Mouse (Mus musculus): ENCODE measurements around the gene Zdhhc17. TPM values are rescaled to one million over a fixed set of nuclear protein-coding genes. Genes with fewer than 3 reads are reported as not detected.

Gene Zdhhc17
- polyA plus RNA-seq, 1 experiment from 2014 or later, result 25.0 TPM

DNA sequence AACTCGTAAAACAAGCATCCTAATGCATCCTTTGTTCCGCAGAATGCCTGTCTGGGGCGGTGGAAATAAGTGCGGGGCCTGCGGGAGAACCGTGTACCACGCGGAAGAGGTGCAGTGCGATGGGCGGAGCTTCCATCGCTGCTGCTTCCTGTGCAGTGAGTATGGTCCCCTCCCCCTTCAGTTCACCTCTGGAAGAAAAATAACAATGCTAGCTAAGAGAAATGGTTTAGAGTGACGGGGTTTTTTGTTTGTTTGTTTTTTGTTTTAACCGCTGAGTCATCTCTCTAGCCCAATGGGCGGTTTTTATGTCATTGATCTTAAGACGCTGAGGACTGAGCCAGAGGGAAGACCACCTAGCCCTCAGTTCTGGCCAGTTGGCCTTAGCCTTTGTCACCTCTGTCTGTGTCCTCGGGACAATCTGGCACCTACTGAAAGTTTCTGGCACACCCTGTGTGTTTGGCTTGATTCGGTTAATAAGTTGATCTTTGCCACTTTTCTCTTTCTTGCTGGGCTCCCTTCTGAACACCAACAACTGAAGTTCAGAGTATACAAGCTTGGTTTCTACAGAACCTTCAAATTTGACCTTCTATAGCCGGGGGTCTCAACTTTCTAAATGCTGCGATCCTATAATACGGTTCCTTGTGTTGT is 77.9 kb downstream of the Zdhhc17 start:
- Histone ChIP-seq H3K9me3 (ENCODE audit: control insufficient read depth, low read length) (no peaks in the 10 kb centered on the region), H3K27ac (ENCODE audit: low read depth) (peak overlapping the region; percentile 2; the same call in 1 of the 2 replicates), H3K27me3 (replicated peaks; ENCODE audit: control insufficient read depth, insufficient read depth, low read length) (no peaks in the 10 kb centered on the region), H3K36me3 (ENCODE audit: control insufficient read depth, insufficient read depth, low read length) (peaks cover 24% of the 10 kb centered on the region), H3K4me2 (ENCODE audit: low read length) (peak overlapping the region; percentile 28), H3K4me1 (replicated peaks; ENCODE audit: control insufficient read depth, insufficient read depth, low read length) (peaks cover 34% of the 10 kb centered on the region), H3K9ac (ENCODE audit: low read length) (no peak overlapping the region), H3K4me3 (ENCODE audit: low read depth, low read length) (no peak overlapping the region)
- WGBS, result 62% methylated on average over 20 of the region's 20 CpGs
- DNase-seq (ENCODE audit: low spot score), result no peak
- ATAC-seq (replicated peaks; ENCODE audit: low FRiP score, low TSS enrichment, low read depth), result no peak; the same call in 1 of the 2 replicates

DNA sequence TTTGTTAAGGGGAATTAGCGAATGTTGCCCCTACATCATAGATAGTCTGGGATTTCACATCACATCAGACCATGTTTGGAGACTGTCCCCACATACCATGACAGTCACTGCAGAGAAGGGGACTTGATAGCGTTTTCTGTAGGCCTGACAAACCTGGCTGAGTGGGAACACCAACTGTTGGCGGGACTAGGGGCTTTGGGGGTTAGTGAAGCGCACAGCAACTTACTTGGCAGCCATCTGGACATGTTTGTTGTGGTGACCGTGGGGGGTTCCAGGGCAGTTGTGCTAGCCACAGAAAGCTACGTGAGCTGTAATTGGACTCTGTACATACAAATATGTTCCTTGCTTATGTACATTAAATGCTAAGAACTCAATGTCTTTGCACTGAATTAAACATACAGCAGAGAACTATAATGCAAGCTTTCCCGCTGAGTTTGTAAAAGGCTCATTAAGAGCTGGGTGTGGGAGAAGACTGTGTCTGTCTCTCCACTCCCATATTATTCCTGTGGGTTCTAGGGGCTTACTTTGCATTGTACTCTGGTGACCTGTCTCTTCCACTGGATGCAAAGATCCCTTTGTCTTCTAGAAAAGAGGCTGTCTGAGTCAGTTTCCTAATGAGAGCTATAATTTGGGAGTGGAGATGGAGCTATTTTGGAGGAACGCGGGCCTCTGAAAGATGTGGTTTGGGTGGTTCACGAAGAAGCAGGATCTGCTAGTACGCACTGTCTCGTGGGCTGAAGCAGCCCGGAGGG is 78.6 kb downstream of the Zdhhc17 start:
- no peak overlapping the region for H3K9ac ChIP-seq (ENCODE audit: low read length)
- WGBS, result 77% methylated on average over 13 of the region's 13 CpGs
- DNase-seq (ENCODE audit: low spot score), result no peak
- peaks cover 41% of the 10 kb centered on the region for H3K4me1 ChIP-seq (replicated peaks; ENCODE audit: control insufficient read depth, insufficient read depth, low read length)
- peaks cover 21% of the 10 kb centered on the region for H3K36me3 ChIP-seq (ENCODE audit: control insufficient read depth, insufficient read depth, low read length)
- no peaks in the 10 kb centered on the region for H3K9me3 ChIP-seq (ENCODE audit: control insufficient read depth, low read length)
- H3K27me3 ChIP-seq (replicated peaks; ENCODE audit: control insufficient read depth, insufficient read depth, low read length), result no peaks in the 10 kb centered on the region
- H3K27ac ChIP-seq (ENCODE audit: low read depth), result peak overlapping the region; percentile 38
- peak overlapping the region; percentile 28 for H3K4me2 ChIP-seq (ENCODE audit: low read length)
- H3K4me3 ChIP-seq (ENCODE audit: low read depth, low read length), result no peak overlapping the region
- ATAC-seq (replicated peaks; ENCODE audit: low FRiP score, low TSS enrichment, low read depth), result no peak

DNA sequence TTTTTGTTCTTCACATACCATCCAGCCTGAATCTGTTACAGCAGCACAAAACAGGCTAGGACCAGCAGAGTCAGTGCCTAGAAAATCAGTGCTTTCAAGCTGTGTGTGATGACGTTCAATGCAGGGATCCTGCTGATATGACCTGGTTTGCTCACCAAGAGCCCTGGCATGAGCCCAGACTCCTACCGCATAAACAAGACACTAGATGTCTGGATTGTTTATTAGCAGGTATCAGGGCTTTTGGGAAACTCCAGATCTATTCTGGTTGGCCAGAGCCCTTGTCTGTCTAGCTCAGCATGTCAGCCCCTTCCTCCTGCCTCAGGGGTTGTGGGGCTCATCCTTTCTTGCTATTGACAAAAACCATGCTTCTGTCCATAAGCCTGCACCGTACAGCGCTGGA is 80.2 kb downstream of the Zdhhc17 start:
- ATAC-seq (replicated peaks; ENCODE audit: low FRiP score, low TSS enrichment, low read depth) (no peak), DNase-seq (ENCODE audit: low spot score) (no peak)
- H3K27ac ChIP-seq (ENCODE audit: low read depth), result 0 out of 2 replicates have a peak overlapping the region, but pooled peaks have one; percentile 57
- H3K4me2 ChIP-seq (ENCODE audit: low read length), result no peak overlapping the region
- WGBS, result 31% methylated on average over 4 of the region's 4 CpGs
- peaks cover 50% of the 10 kb centered on the region for H3K4me1 ChIP-seq (replicated peaks; ENCODE audit: control insufficient read depth, insufficient read depth, low read length)
- H3K9me3 ChIP-seq (ENCODE audit: control insufficient read depth, low read length), result no peaks in the 10 kb centered on the region
- H3K27me3 ChIP-seq (replicated peaks; ENCODE audit: control insufficient read depth, insufficient read depth, low read length), result no peaks in the 10 kb centered on the region
- H3K36me3 ChIP-seq (ENCODE audit: control insufficient read depth, insufficient read depth, low read length), result peaks cover 9% of the 10 kb centered on the region; the same call in 1 of the 2 replicates
- no peak overlapping the region for H3K4me3 ChIP-seq (ENCODE audit: low read depth, low read length)
- H3K9ac ChIP-seq (ENCODE audit: low read length), result no peak overlapping the region

DNA sequence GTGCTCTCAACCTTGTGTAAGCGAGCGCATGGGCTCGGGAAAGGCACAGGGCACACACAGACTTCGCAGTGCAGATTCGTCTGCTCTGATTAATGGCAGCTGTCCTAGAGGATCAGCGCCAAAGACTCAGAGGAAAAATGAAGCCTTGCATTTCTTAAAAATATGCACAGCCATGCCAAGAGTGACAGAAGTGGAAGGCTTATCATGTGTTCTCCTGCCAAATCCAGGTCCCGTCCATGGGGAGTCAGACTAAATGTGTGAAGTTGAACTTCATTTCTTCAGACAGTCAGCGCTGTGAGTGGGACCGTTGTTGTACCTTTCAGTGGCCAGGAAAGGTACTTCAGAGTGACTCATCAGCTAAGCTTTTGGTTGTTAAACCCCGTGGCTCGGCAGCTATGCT is 82.4 kb downstream of the Zdhhc17 start:
- 28% methylated on average over 11 of the region's 11 CpGs for WGBS
- Histone ChIP-seq H3K9ac (ENCODE audit: low read length) (no peak overlapping the region), H3K4me3 (ENCODE audit: low read depth, low read length) (no peak overlapping the region), H3K9me3 (ENCODE audit: control insufficient read depth, low read length) (no peaks in the 10 kb centered on the region), H3K27ac (ENCODE audit: low read depth) (peak overlapping the region; percentile 59; the same call in 1 of the 2 replicates), H3K27me3 (replicated peaks; ENCODE audit: control insufficient read depth, insufficient read depth, low read length) (no peaks in the 10 kb centered on the region), H3K36me3 (ENCODE audit: control insufficient read depth, insufficient read depth, low read length) (peaks cover 6% of the 10 kb centered on the region; the same call in 1 of the 2 replicates), H3K4me2 (ENCODE audit: low read length) (peak overlapping the region; percentile 25; the same call in 1 of the 2 replicates), H3K4me1 (replicated peaks; ENCODE audit: control insufficient read depth, insufficient read depth, low read length) (peaks cover 51% of the 10 kb centered on the region)
- ATAC-seq (replicated peaks; ENCODE audit: low FRiP score, low TSS enrichment, low read depth), result peak; percentile 48; the same call in 1 of the 2 replicates
- DNase-seq (ENCODE audit: low spot score), result peak; percentile 65

DNA sequence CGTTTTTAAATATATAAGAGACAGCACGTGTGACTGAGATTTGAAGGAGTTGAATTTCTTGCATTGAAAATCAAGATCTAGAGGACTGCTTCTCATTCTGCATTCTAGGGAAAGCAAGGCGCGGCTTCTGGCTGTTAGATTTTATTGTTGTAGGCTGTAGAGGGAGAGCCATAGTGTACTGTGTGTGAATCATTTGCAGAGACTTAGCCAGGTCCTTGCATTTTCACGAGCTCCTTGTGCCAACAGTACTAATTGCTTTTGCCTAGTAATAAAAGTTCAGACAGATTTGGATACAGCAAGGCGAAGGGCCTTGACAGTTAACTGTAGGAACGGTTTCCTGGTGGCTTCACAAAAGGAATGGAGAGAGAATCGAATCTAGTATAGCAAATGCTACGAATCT is 87.3 kb downstream of the Zdhhc17 start:
- 56% methylated on average over 9 of the region's 9 CpGs for WGBS
- peak overlapping the region; percentile 51; the same call in 1 of the 2 replicates for H3K27ac ChIP-seq (ENCODE audit: low read depth)
- H3K4me3 ChIP-seq (ENCODE audit: low read depth, low read length), result peak overlapping the region; percentile 82; the same call in 1 of the 2 replicates

DNA sequence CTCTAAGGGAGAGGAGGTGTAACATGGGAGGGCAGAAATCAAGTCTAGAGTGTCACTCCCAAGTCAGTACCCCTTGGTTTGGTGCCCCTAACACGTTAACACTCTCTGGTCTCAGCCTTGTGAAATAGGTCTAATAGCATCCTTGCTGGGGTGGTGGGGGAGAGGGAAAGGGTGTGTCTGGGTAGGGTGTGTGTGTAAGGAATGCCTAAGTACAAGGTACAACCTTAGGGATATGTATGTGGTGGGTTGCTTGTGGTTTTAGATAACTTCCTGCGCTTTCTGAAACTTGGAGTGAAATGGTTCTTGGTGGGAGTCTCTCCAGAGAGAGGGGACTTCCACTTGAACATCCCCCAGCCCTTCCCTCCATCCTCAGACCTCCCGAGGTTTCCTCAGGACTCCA is 88.0 kb downstream of the Zdhhc17 start:
- no peaks in the 10 kb centered on the region for H3K27me3 ChIP-seq (replicated peaks; ENCODE audit: control insufficient read depth, insufficient read depth, low read length)
- H3K4me3 ChIP-seq (ENCODE audit: low read depth, low read length), result peak overlapping the region; percentile 82
- DNase-seq (ENCODE audit: low spot score) (no peak), ATAC-seq (replicated peaks; ENCODE audit: low FRiP score, low TSS enrichment, low read depth) (no peak)
- peak overlapping the region; percentile 51; the same call in 1 of the 2 replicates for H3K27ac ChIP-seq (ENCODE audit: low read depth)
- 51% methylated on average over 3 of the region's 3 CpGs for WGBS
- no peaks in the 10 kb centered on the region for H3K36me3 ChIP-seq (ENCODE audit: control insufficient read depth, insufficient read depth, low read length)
- H3K4me1 ChIP-seq (replicated peaks; ENCODE audit: control insufficient read depth, insufficient read depth, low read length), result peaks cover 33% of the 10 kb centered on the region
- 0 out of 2 replicates have a peak overlapping the region, but pooled peaks have one; percentile 3 for H3K9ac ChIP-seq (ENCODE audit: low read length)
- H3K4me2 ChIP-seq (ENCODE audit: low read length), result peak overlapping the region; percentile 73
- H3K9me3 ChIP-seq (ENCODE audit: control insufficient read depth, low read length), result no peaks in the 10 kb centered on the region

More for the DNA sequence above, 87.3 kb downstream of the Zdhhc17 start:
- Histone ChIP-seq H3K9me3 (ENCODE audit: control insufficient read depth, low read length) (no peaks in the 10 kb centered on the region), H3K4me2 (ENCODE audit: low read length) (peak overlapping the region; percentile 73), H3K9ac (ENCODE audit: low read length) (no peak overlapping the region), H3K4me1 (replicated peaks; ENCODE audit: control insufficient read depth, insufficient read depth, low read length) (peaks cover 40% of the 10 kb centered on the region), H3K36me3 (ENCODE audit: control insufficient read depth, insufficient read depth, low read length) (no peaks in the 10 kb centered on the region), H3K27me3 (replicated peaks; ENCODE audit: control insufficient read depth, insufficient read depth, low read length) (no peaks in the 10 kb centered on the region)
- no peak for ATAC-seq (replicated peaks; ENCODE audit: low FRiP score, low TSS enrichment, low read depth)
- DNase-seq (ENCODE audit: low spot score), result no peak

DNA sequence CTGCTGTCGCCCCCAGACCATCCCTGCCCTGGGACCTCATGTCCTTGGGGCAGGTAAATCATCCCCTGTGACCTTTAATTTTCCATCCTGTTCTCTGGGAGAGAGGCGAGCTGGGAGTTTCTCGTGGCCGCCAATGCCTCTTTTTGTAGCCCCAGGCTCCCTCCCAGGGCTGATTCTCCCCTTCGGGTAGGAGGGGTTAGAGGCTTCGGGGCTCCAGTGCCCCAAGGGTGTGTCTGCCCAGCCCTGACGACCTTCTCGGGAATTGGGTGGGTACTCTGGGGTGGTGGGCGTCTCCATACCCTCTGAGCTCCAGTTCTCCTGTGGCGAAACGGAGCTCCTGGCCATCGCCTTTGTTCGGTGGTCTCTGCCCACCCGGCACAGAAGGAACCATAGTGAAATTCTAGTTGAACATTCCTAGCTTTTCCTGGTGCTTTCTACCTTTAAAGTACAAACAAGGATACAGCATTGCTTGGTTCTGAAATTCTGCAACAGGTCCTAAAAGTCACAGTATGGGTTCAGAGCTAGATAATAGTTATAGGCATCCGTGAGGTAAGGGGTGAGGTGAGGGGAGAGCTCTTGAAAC is 89.5 kb downstream of the Zdhhc17 start:
- Histone ChIP-seq H3K36me3 (ENCODE audit: control insufficient read depth, insufficient read depth, low read length) (no peaks in the 10 kb centered on the region), H3K4me1 (replicated peaks; ENCODE audit: control insufficient read depth, insufficient read depth, low read length) (peaks cover 21% of the 10 kb centered on the region), H3K9me3 (ENCODE audit: control insufficient read depth, low read length) (no peaks in the 10 kb centered on the region), H3K27me3 (replicated peaks; ENCODE audit: control insufficient read depth, insufficient read depth, low read length) (no peaks in the 10 kb centered on the region), H3K27ac (ENCODE audit: low read depth) (peak overlapping the region; percentile 94), H3K4me3 (ENCODE audit: low read depth, low read length) (peak overlapping the region; percentile 82), H3K9ac (ENCODE audit: low read length) (peak overlapping the region; percentile 84), H3K4me2 (ENCODE audit: low read length) (peak overlapping the region; percentile 73)
- ATAC-seq (replicated peaks; ENCODE audit: low FRiP score, low TSS enrichment, low read depth) (peak; percentile 59), DNase-seq (ENCODE audit: low spot score) (no peak)
- under 1% methylated on average over 15 of the region's 15 CpGs for WGBS

DNA sequence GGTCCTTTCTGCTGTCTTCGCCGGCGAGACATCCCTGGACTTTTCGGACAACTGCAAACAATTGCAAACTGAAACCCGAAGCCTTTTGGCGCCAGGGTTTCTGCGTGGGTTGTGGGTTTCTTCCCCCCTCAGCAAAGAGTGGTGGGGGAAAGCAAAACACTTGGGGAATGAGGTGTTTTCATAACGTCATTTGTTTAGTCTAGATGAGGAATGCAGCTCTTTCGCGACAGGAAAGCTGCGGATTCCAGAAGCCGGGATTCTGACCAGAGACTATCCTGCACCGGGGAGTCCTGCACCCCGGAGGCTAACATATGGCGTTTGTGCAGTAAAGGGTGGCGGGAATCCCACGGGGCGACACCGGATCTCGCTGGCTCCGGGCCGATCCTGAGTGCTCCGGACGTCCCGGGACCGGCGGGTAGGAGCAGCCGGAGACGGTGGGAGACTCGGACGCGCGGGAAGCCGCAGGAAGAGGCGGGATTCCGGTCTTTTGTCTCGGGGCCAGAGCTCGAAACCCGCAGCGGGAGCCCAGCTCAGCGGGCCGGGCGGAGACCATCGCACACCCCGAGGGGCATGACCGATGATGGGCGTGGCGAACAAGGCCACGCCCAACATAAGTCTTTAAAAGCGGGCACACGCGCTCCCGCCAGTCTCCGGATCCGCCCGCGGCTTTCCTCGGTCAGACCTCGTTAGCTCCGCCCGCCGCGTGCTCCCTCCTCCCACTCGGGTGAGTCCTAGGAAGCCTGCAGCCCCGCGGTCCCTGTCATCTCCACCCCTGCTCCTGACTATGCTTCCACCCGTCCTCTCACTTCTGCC is 90.2 kb downstream of the Zdhhc17 start, which contains the start of gene Csrp2:
Csrp2 (plus strand) TSS at position 259 of the 813 bp plus-strand sequence.
- under 1% methylated on average over 61 of the region's 67 CpGs for WGBS
- H3K36me3 ChIP-seq (ENCODE audit: control insufficient read depth, insufficient read depth, low read length), result no peaks in the 10 kb centered on the region
- ATAC-seq (replicated peaks; ENCODE audit: low FRiP score, low TSS enrichment, low read depth), result peak; percentile 94
- H3K4me2 ChIP-seq (ENCODE audit: low read length), result peak within 1 kb of the TSS; percentile 73
- H3K4me3 ChIP-seq (ENCODE audit: low read depth, low read length), result peak within 1 kb of the TSS; percentile 82
- no peaks in the 10 kb centered on the region for H3K27me3 ChIP-seq (replicated peaks; ENCODE audit: control insufficient read depth, insufficient read depth, low read length)
- peak; percentile 96 for DNase-seq (ENCODE audit: low spot score)
- H3K9ac ChIP-seq (ENCODE audit: low read length), result peak within 1 kb of the TSS; percentile 84
- H3K27ac ChIP-seq (ENCODE audit: low read depth), result peak within 1 kb of the TSS; percentile 94
- H3K4me1 ChIP-seq (replicated peaks; ENCODE audit: control insufficient read depth, insufficient read depth, low read length), result peaks cover 18% of the 10 kb centered on the region
- H3K9me3 ChIP-seq (ENCODE audit: control insufficient read depth, low read length), result no peaks in the 10 kb centered on the region
